Mouse (Mus musculus): ENCODE measurements around the gene Reg1. TPM values are rescaled to one million over a fixed set of nuclear protein-coding genes. Genes with fewer than 3 reads are reported as not detected.

Gene Reg1
- total and polyA plus RNA-seq, 3 experiments, result not detected

- ATAC-seq (ENCODE audit: extremely low read depth, insufficient number of reproducible peaks, low FRiP score, poor library complexity, severe bottlenecking) (no peak), DNase-seq (ENCODE audit: low spot score) (no peak)
- H3K36me3 ChIP-seq (replicated peaks), result no peaks in the 10 kb centered on the region
- TF ChIP-seq CTCF (IDR thresholded peaks at IDR 0.05; ENCODE audit: low read depth, low read length) (no peak), TAL1 (conservative IDR thresholded peaks at IDR 0.05; ENCODE audit: low read depth, low read length) (no peak), GATA2 (IDR thresholded peaks at IDR 0.05; ENCODE audit: borderline replicate concordance, low read depth, low read length) (no peak), GATA1 (IDR thresholded peaks at IDR 0.05; ENCODE audit: borderline replicate concordance, low read length) (no peak), POLR2AphosphoS5 (IDR thresholded peaks at IDR 0.05; ENCODE audit: insufficient replicate concordance, low read depth, low read length) (no peak)
- H3K4me1 ChIP-seq (ENCODE audit: insufficient read depth, low read depth, low read length), result no peaks in the 10 kb centered on the region
- H3K4me3 ChIP-seq (ENCODE audit: low read depth, low read length), result no peak overlapping the region
- no peaks in the 10 kb centered on the region for H3K27me3 ChIP-seq (ENCODE audit: insufficient read depth, low read length)
- H3K9me3 ChIP-seq (replicated peaks), result 0 out of 2 replicates have a peak, but pooled peaks cover 4% of the 10 kb centered on the region
Measured at GRCm38 (mm10) chr6:78448409-78448808, 25.9 kb downstream of the Reg1 start.

DNA sequence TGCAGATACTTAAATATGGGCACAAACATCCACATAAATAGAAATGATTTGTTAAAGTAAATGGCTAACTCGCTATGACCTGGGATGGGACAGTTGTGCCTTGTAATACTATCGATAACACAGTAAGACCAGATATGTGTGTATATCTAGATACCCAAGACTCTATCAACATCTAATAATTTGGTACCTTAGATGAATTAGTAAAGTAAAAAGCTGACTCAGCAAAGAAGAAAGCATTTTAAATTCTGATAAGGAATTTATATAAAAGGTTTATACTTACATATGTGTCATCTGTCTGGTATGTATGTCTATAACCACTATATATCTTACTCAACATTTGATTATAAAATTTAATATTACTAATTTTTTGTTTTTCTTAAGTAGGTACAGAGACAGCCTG lies 30.3 kb downstream of the Reg1 start:
- ATAC-seq (ENCODE audit: extremely low read depth, insufficient number of reproducible peaks, low FRiP score, poor library complexity, severe bottlenecking) (no peak), DNase-seq (ENCODE audit: low spot score) (no peak)
- H3K36me3 ChIP-seq (replicated peaks), result no peaks in the 10 kb centered on the region
- TF ChIP-seq POLR2AphosphoS5 (IDR thresholded peaks at IDR 0.05; ENCODE audit: insufficient replicate concordance, low read depth, low read length), result no peak
- TF ChIP-seq TAL1 (conservative IDR thresholded peaks at IDR 0.05; ENCODE audit: low read depth, low read length), result no peak
- TF ChIP-seq CTCF (IDR thresholded peaks at IDR 0.05; ENCODE audit: low read depth, low read length), result no peak
- no peak for TF ChIP-seq GATA2 (IDR thresholded peaks at IDR 0.05; ENCODE audit: borderline replicate concordance, low read depth, low read length)
- no peak for TF ChIP-seq GATA1 (IDR thresholded peaks at IDR 0.05; ENCODE audit: borderline replicate concordance, low read length)
- no peaks in the 10 kb centered on the region for H3K4me1 ChIP-seq (ENCODE audit: insufficient read depth, low read depth, low read length)
- peaks cover 8% of the 10 kb centered on the region; the same call in 1 of the 2 replicates for H3K9me3 ChIP-seq (replicated peaks)
- no peak overlapping the region for H3K4me3 ChIP-seq (ENCODE audit: low read depth, low read length)
- no peaks in the 10 kb centered on the region for H3K27me3 ChIP-seq (ENCODE audit: insufficient read depth, low read length)

DNA sequence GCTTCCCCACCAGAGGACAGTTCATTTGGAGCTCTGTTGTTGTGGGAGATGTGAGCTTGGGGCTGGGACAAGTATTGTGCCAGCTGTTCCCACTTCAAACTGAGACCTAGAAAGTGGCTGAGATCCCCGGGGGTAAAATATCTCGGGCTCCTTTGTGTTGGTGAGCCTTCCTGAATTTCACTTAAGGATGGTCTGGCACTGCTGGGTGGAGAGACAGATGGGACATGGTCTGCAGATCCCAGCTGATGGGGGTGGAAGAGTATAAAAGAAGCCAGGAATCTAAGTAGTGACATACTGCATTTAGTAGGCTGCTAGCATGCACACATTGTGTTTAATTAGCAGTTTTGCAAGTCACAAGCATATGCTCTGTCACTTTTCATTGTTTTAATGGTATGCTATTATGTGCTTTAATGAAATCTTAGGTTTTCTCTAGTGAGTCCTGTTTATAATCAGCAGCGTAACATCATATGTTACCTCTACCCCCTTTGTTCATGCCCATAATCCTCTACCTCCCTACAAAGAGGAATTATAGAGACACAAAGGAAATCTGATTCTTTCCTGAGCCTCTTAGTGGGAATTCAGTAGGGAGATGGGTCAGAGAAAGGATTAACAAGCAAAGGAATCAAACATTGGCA lies 37.8 kb downstream of the Reg1 start:
- Histone ChIP-seq H3K9me3 (replicated peaks) (no peaks in the 10 kb centered on the region), H3K4me1 (ENCODE audit: insufficient read depth, low read depth, low read length) (no peaks in the 10 kb centered on the region), H3K4me3 (ENCODE audit: low read depth, low read length) (no peak overlapping the region), H3K27me3 (ENCODE audit: insufficient read depth, low read length) (no peaks in the 10 kb centered on the region), H3K36me3 (replicated peaks) (no peaks in the 10 kb centered on the region)
- ATAC-seq (ENCODE audit: extremely low read depth, insufficient number of reproducible peaks, low FRiP score, poor library complexity, severe bottlenecking) (no peak), DNase-seq (ENCODE audit: low spot score) (no peak)
- TF ChIP-seq CTCF (IDR thresholded peaks at IDR 0.05; ENCODE audit: low read depth, low read length), result no peak
- no peak for TF ChIP-seq GATA1 (IDR thresholded peaks at IDR 0.05; ENCODE audit: borderline replicate concordance, low read length)
- no peak for TF ChIP-seq TAL1 (conservative IDR thresholded peaks at IDR 0.05; ENCODE audit: low read depth, low read length)
- TF ChIP-seq POLR2AphosphoS5 (IDR thresholded peaks at IDR 0.05; ENCODE audit: insufficient replicate concordance, low read depth, low read length), result no peak
- no peak for TF ChIP-seq GATA2 (IDR thresholded peaks at IDR 0.05; ENCODE audit: borderline replicate concordance, low read depth, low read length)

DNA sequence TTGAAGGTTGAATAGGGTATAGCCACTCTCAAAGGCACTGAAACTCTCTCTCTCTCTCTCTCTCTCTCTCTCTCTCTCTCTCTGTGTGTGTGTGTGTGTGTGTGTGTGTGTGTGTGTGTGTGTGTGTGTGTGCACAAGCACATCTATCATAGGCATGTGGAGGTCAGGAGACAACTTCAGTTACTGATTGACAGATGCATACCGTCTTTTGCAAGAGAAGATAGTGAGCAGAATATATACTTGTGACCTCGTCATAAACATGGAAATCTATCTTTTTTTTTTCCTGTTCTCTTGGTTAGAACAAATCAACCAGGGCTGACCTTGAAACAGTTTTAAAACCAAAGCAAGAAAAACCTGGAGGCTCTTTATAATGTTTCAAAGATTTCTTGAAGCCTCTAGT lies 39.8 kb downstream of the Reg1 start:
- H3K4me1 ChIP-seq (ENCODE audit: insufficient read depth, low read depth, low read length), result no peaks in the 10 kb centered on the region
- H3K9me3 ChIP-seq (replicated peaks), result 0 out of 2 replicates have a peak, but pooled peaks cover 2% of the 10 kb centered on the region
- no peak for TF ChIP-seq GATA2 (IDR thresholded peaks at IDR 0.05; ENCODE audit: borderline replicate concordance, low read depth, low read length)
- no peak for TF ChIP-seq TAL1 (conservative IDR thresholded peaks at IDR 0.05; ENCODE audit: low read depth, low read length)
- no peak overlapping the region for H3K4me3 ChIP-seq (ENCODE audit: low read depth, low read length)
- H3K27me3 ChIP-seq (ENCODE audit: insufficient read depth, low read length), result no peaks in the 10 kb centered on the region
- ATAC-seq (ENCODE audit: extremely low read depth, insufficient number of reproducible peaks, low FRiP score, poor library complexity, severe bottlenecking) (no peak), DNase-seq (ENCODE audit: low spot score) (no peak)
- H3K36me3 ChIP-seq (replicated peaks), result no peaks in the 10 kb centered on the region

DNA sequence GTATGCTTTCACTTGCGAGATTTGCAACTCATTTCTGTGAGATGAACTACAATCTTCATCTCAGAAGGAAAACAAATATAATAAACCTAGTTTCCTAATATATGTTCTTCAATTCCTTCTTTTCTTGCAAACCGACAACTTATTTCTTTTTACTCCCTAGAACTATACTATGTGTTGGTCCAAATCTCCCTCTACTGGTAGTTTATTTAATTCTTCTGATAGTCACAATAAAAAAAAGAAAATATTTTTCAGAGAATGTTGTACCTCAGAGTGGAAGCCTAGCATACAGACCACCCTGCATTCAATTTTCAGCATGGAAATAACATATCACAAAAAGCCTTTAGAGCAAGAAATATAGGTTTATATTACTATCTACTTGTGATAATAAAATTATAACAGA lies 40.8 kb downstream of the Reg1 start:
- Histone ChIP-seq H3K9me3 (replicated peaks) (peaks cover 2% of the 10 kb centered on the region; the same call in 1 of the 2 replicates), H3K4me1 (ENCODE audit: insufficient read depth, low read depth, low read length) (no peaks in the 10 kb centered on the region), H3K27me3 (ENCODE audit: insufficient read depth, low read length) (no peaks in the 10 kb centered on the region), H3K36me3 (replicated peaks) (no peaks in the 10 kb centered on the region), H3K4me3 (ENCODE audit: low read depth, low read length) (no peak overlapping the region)
- DNase-seq (ENCODE audit: low spot score), result no peak
- no peak for ATAC-seq (ENCODE audit: extremely low read depth, insufficient number of reproducible peaks, low FRiP score, poor library complexity, severe bottlenecking)
- TF ChIP-seq GATA2 (IDR thresholded peaks at IDR 0.05; ENCODE audit: borderline replicate concordance, low read depth, low read length) (no peak), GATA1 (IDR thresholded peaks at IDR 0.05; ENCODE audit: borderline replicate concordance, low read length) (no peak), POLR2AphosphoS5 (IDR thresholded peaks at IDR 0.05; ENCODE audit: insufficient replicate concordance, low read depth, low read length) (no peak), TAL1 (conservative IDR thresholded peaks at IDR 0.05; ENCODE audit: low read depth, low read length) (no peak), CTCF (IDR thresholded peaks at IDR 0.05; ENCODE audit: low read depth, low read length) (no peak)

GRCm38 (mm10) chr6:78468772-78469171 lies 46.3 kb downstream of the Reg1 start, which contains the start of gene Reg3g:
Gene Reg3g, minus strand, starts transcription at chr6:78468872.
- no peak for ATAC-seq (ENCODE audit: extremely low read depth, insufficient number of reproducible peaks, low FRiP score, poor library complexity, severe bottlenecking)
- TF ChIP-seq GATA1 (IDR thresholded peaks at IDR 0.05; ENCODE audit: borderline replicate concordance, low read length) (no peak), POLR2AphosphoS5 (IDR thresholded peaks at IDR 0.05; ENCODE audit: insufficient replicate concordance, low read depth, low read length) (no peak), CTCF (IDR thresholded peaks at IDR 0.05; ENCODE audit: low read depth, low read length) (no peak), TAL1 (conservative IDR thresholded peaks at IDR 0.05; ENCODE audit: low read depth, low read length) (no peak), GATA2 (IDR thresholded peaks at IDR 0.05; ENCODE audit: borderline replicate concordance, low read depth, low read length) (no peak)

More at GRCm38 (mm10) chr6:78468772-78469171, 46.3 kb downstream of the Reg1 start, which contains the start of gene Reg3g:
- H3K27me3 ChIP-seq (ENCODE audit: insufficient read depth, low read length), result no peaks in the 10 kb centered on the region
- no peak within 1 kb of the TSS for H3K4me3 ChIP-seq (ENCODE audit: low read depth, low read length)
- no peaks in the 10 kb centered on the region for H3K4me1 ChIP-seq (ENCODE audit: insufficient read depth, low read depth, low read length)
- no peaks in the 10 kb centered on the region for H3K36me3 ChIP-seq (replicated peaks)
- no peak for DNase-seq (ENCODE audit: low spot score)
- H3K9me3 ChIP-seq (replicated peaks), result peaks cover 4% of the 10 kb centered on the region; the same call in 1 of the 2 replicates

Measured in G1E (cell line).